Mouse (Mus musculus) midbrain, postnatal 0 days (tissue): Measurements from ENCODE around the gene Gm20388. TPM values are rescaled to one million over a fixed set of nuclear protein-coding genes. Genes with fewer than 3 reads are reported as not detected.

ENCODE experiments used
- ATAC-seq: fragments of 200-750 bp; cut with Nextera tagmentation; 2 replicates; pipeline ENCODE4 v1.8.0; 2017; ENCODE audit warnings: moderate number of reproducible peaks, mild to moderate bottlenecking, moderate TSS enrichment, moderate library complexity; ENCODE audit not compliant: low FRiP score
- DNase-seq: peaks from one replicate; pipeline ENCODE4 v3.0.0-alpha.2; 2015; ENCODE audit warnings: low spot score
- H3K27ac ChIP-seq: fragments of 300-500 bp; sonication (generic); 2 replicates; pipeline ENCODE4 v1.5.1; 2014; ENCODE audit warnings: low read depth, mild to moderate bottlenecking, low read length, mixed read lengths
- H3K27me3 ChIP-seq: fragments of 300-500 bp; sonication (generic); 2 replicates; pipeline ENCODE4 v1.6.1; 2014; ENCODE audit warnings: low read length, control low read depth, mixed read lengths; ENCODE audit not compliant: insufficient read depth
- H3K36me3 ChIP-seq: fragments of 300-500 bp; sonication (generic); 2 replicates; pipeline ENCODE4 v1.6.1; 2014; ENCODE audit warnings: low read length, control low read depth, mixed read lengths; ENCODE audit not compliant: insufficient read depth
- H3K4me1 ChIP-seq: fragments of 300-500 bp; sonication (generic); 2 replicates; pipeline ENCODE4 v1.6.1; 2014; ENCODE audit warnings: mild to moderate bottlenecking, control low read depth, antibody characterized with exemption, low read length, mixed read lengths; ENCODE audit not compliant: insufficient read depth
- H3K4me2 ChIP-seq: fragments of 300-500 bp; sonication (generic); 2 replicates; pipeline ENCODE4 v1.6.1; 2014; ENCODE audit warnings: low read depth, mild to moderate bottlenecking, low read length, mixed read lengths; ENCODE audit not compliant: poor library complexity, severe bottlenecking
- H3K4me3 ChIP-seq: fragments of 300-500 bp; sonication (generic); 2 replicates; pipeline ENCODE4 v1.5.1; 2014; ENCODE audit warnings: low read depth, mild to moderate bottlenecking, low read length, moderate library complexity
- H3K9ac ChIP-seq: fragments of 300-500 bp; sonication (generic); replicated peaks from 2 replicates; pipeline ENCODE4 v1.6.1; 2014; ENCODE audit warnings: mild to moderate bottlenecking, low read length, moderate library complexity, mixed read lengths; ENCODE audit not compliant: poor library complexity, severe bottlenecking
- H3K9me3 ChIP-seq: fragments of 300-500 bp; sonication (generic); 2 replicates; pipeline ENCODE4 v1.6.1; 2016; ENCODE audit warnings: low read length, control low read depth
- CTCF ChIP-seq: IDR thresholded peaks from 2 replicates; pipeline ENCODE4 v1.5.1; 2016; ENCODE audit warnings: antibody characterized with exemption, mild to moderate bottlenecking
- WGBS: fragments of 180-500 bp; shearing (Covaris S2); extraction: QIAGEN DNeasy Blood & Tissue Kit; methylation state at CpG from one replicate; pipeline ENCODE4 v1.1.7; 2014; 5-methylcytosine and 5-hydroxymethylcytosine counted together
- polyA plus RNA-seq: library from polyadenylated mRNA; unstranded; fragments of >200 nt; fragmentation: Nextera tagmentation; extraction: Ambion mirVana; gene quantifications from 2 replicates; pipeline ENCODE4 v1.2.1, GENCODE M21; 2015
- total RNA-seq: library from RNA; depleted of rRNA; stranded (reverse); fragments of >200 nt; gene quantifications from 2 replicates; pipeline ENCODE4 v1.2.3, GENCODE M21; 2014

The Gm20388 gene
- total and polyA plus RNA-seq, 2 experiments from 2014 or later: 74.2 TPM; not detected in 1

DNA sequence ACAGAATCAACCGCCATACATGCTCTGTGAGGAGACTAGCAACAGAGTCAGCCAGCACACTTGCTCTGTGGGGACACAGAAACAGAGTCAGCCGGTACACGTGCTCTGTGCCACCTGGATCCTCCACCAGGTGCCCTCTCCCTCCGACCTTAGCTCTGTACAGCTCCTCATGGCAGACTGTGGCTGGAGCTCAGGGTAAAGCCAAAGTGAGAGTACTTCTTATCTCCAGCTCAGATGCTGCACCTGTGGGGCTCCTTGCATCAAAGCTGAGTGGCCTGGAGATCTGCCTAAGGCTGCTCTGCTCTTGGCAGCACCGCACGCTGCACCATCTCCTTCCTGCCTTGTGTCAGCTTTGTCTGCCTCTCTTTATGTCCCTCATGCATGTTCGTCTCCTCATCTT is 4279.7 kb downstream of the Gm20388 start:
- WGBS: 77% methylated on average over 7 of the region's 7 CpGs
- Histone ChIP-seq H3K27me3 (no peaks in the 10 kb centered on the region), H3K27ac (no peak overlapping the region), H3K9me3 (no peaks in the 10 kb centered on the region), H3K9ac (no peak overlapping the region), H3K4me3 (no peak overlapping the region), H3K4me1 (peaks cover 5% of the 10 kb centered on the region; the same call in 1 of the 2 replicates), H3K36me3 (no peaks in the 10 kb centered on the region), H3K4me2 (no peak overlapping the region)
- DNase-seq (no peak), ATAC-seq (no peak)
- no peak for TF ChIP-seq CTCF

GRCm38 (mm10) chr8:124192242-124192641 is 4281.6 kb downstream of the Gm20388 start:
- no peak for ATAC-seq
- WGBS: 85% methylated on average over 4 of the region's 4 CpGs
- Histone ChIP-seq H3K27me3 (no peaks in the 10 kb centered on the region), H3K9me3 (no peaks in the 10 kb centered on the region), H3K9ac (no peak overlapping the region), H3K36me3 (no peaks in the 10 kb centered on the region), H3K4me3 (no peak overlapping the region), H3K4me2 (no peak overlapping the region), H3K4me1 (peaks cover 5% of the 10 kb centered on the region; the same call in 1 of the 2 replicates), H3K27ac (no peak overlapping the region)
- no peak for TF ChIP-seq CTCF
- DNase-seq: no peak

DNA sequence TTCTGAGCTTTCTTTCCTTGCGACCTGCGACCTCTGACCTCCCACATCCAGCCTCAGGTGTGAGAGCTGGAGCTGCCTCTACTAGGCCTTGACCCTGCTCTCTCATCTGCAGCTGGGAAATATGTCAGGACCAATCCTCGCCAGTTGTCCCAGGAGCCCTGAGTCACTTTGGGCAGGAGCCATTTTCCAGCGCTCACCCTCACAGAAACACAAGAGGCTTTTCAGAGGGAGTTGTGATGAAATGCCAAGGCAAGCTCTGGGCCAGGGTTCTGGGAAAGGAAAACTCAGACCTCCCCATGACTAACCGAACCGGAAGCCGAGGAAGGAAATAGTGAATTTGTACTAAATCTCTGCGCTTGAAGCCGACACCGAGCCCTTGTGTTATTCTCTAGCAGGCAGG is 4282.3 kb downstream of the Gm20388 start:
- Histone ChIP-seq H3K27me3 (no peaks in the 10 kb centered on the region), H3K9ac (no peak overlapping the region), H3K4me2 (no peak overlapping the region), H3K4me1 (peaks cover 5% of the 10 kb centered on the region; the same call in 1 of the 2 replicates), H3K9me3 (no peaks in the 10 kb centered on the region), H3K27ac (no peak overlapping the region), H3K4me3 (no peak overlapping the region), H3K36me3 (no peaks in the 10 kb centered on the region)
- DNase-seq: no peak
- 75% methylated on average over 10 of the region's 10 CpGs for WGBS
- TF ChIP-seq CTCF: no peak
- ATAC-seq: no peak

DNA sequence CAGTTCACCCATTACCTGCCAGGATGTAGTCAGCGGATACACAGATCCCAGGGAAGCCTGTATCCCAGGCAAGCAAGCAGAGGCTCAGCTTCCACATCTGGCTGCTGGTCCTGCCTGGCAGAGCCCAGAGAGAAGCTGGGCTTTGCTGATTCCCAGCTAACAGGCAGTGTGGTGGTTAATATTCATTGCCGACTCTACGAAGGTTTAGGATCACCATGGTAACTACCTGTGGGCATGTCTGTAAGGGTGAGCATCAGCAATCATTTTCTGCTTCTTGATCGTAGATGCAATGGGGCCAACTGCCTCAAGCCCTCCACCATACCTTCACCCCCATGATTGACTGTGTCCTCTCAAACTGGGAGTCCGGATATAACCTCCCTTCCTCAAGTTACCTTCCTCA is 4283.4 kb downstream of the Gm20388 start:
- no peak overlapping the region for H3K4me2 ChIP-seq
- peaks cover 5% of the 10 kb centered on the region; the same call in 1 of the 2 replicates for H3K4me1 ChIP-seq
- ATAC-seq (peak; percentile 49), DNase-seq (no peak)
- WGBS: 38% methylated on average over 5 of the region's 5 CpGs
- H3K9ac ChIP-seq: no peak overlapping the region
- H3K27ac ChIP-seq: peak overlapping the region; percentile 43; the same call in 1 of the 2 replicates
- H3K36me3 ChIP-seq: no peaks in the 10 kb centered on the region
- H3K9me3 ChIP-seq: no peaks in the 10 kb centered on the region
- no peaks in the 10 kb centered on the region for H3K27me3 ChIP-seq
- H3K4me3 ChIP-seq: no peak overlapping the region
- TF ChIP-seq CTCF: no peak

- WGBS: 45% methylated on average over 5 of the region's 5 CpGs
Observed at GRCm38 (mm10) chr8:124196195-124196594, 4285.6 kb downstream of the Gm20388 start.

GRCm38 (mm10) chr8:124196797-124197196 is 4286.2 kb downstream of the Gm20388 start:
- no peaks in the 10 kb centered on the region for H3K36me3 ChIP-seq
- 63% methylated on average over 5 of the region's 5 CpGs for WGBS

More at GRCm38 (mm10) chr8:124196195-124196594, 4285.6 kb downstream of the Gm20388 start:
- Histone ChIP-seq H3K4me1 (peaks cover 5% of the 10 kb centered on the region; the same call in 1 of the 2 replicates), H3K4me3 (no peak overlapping the region), H3K36me3 (no peaks in the 10 kb centered on the region), H3K4me2 (no peak overlapping the region), H3K27ac (no peak overlapping the region), H3K27me3 (no peaks in the 10 kb centered on the region), H3K9me3 (no peaks in the 10 kb centered on the region), H3K9ac (no peak overlapping the region)
- DNase-seq (no peak), ATAC-seq (no peak)
- no peak for TF ChIP-seq CTCF

More at GRCm38 (mm10) chr8:124196797-124197196, 4286.2 kb downstream of the Gm20388 start:
- Histone ChIP-seq H3K9me3 (no peaks in the 10 kb centered on the region), H3K4me3 (no peak overlapping the region), H3K4me1 (peaks cover 5% of the 10 kb centered on the region; the same call in 1 of the 2 replicates), H3K9ac (no peak overlapping the region), H3K4me2 (no peak overlapping the region), H3K27me3 (no peaks in the 10 kb centered on the region), H3K27ac (no peak overlapping the region)
- DNase-seq (no peak), ATAC-seq (no peak)
- no peak for TF ChIP-seq CTCF
